Mouse (Mus musculus): ENCODE measurements around the gene Ppp1r14a.
A peak's percentile ranks its signal among the peaks of the same experiment; 100 is the strongest.

Ppp1r14a gene

GRCm38 (mm10) chr7:29279261-29279660 lies 9.8 kb upstream of the Ppp1r14a start:
- no peak for DNase-seq (ENCODE audit: extremely low spot score, low spot score)

GRCm38 (mm10) chr7:29279924-29280323 lies 9.2 kb upstream of the Ppp1r14a start:
- DNase-seq (ENCODE audit: extremely low spot score, low spot score) = no peak

- no peak for DNase-seq (ENCODE audit: extremely low spot score, low spot score)
Measured at GRCm38 (mm10) chr7:29280801-29281200, 8.3 kb upstream of the Ppp1r14a start.

- DNase-seq (ENCODE audit: extremely low spot score, low spot score) = peak; percentile 60
Measured at GRCm38 (mm10) chr7:29281201-29282073, 7.7 kb upstream of the Ppp1r14a start, which contains the start of gene Spint2. Gene Spint2, minus strand, starts transcription at chr7:29281912.

GRCm38 (mm10) chr7:29282074-29282554 lies 7.0 kb upstream of the Ppp1r14a start:
- no peak for DNase-seq (ENCODE audit: extremely low spot score, low spot score)

GRCm38 (mm10) chr7:29283876-29284275 lies 5.2 kb upstream of the Ppp1r14a start:
- DNase-seq (ENCODE audit: extremely low spot score, low spot score) = no peak

GRCm38 (mm10) chr7:29284523-29284922 lies 4.6 kb upstream of the Ppp1r14a start:
- DNase-seq (ENCODE audit: extremely low spot score, low spot score) = no peak

GRCm38 (mm10) chr7:29287481-29287880 lies 1.6 kb upstream of the Ppp1r14a start:
- DNase-seq (ENCODE audit: extremely low spot score, low spot score) = no peak

- DNase-seq (ENCODE audit: extremely low spot score, low spot score) = no peak
Measured at GRCm38 (mm10) chr7:29288079-29288478, 1.0 kb upstream of the Ppp1r14a start.

GRCm38 (mm10) chr7:29289856-29290255 lies 748 bp downstream of the Ppp1r14a start:
- DNase-seq (ENCODE audit: extremely low spot score, low spot score) = no peak

- DNase-seq (ENCODE audit: extremely low spot score, low spot score) = peak; percentile 46
Measured at GRCm38 (mm10) chr7:29290691-29291485, 1.8 kb downstream of the Ppp1r14a start.

- DNase-seq (ENCODE audit: extremely low spot score, low spot score) = peak; percentile 73
Measured at GRCm38 (mm10) chr7:29291616-29292457, 2.7 kb downstream of the Ppp1r14a start.

- no peak for DNase-seq (ENCODE audit: extremely low spot score, low spot score)
Measured at GRCm38 (mm10) chr7:29292458-29293098, 3.5 kb downstream of the Ppp1r14a start.

- DNase-seq (ENCODE audit: extremely low spot score, low spot score) = peak; percentile 64
Measured at GRCm38 (mm10) chr7:29293131-29294065, 4.3 kb downstream of the Ppp1r14a start.

GRCm38 (mm10) chr7:29294111-29294761 lies 5.1 kb downstream of the Ppp1r14a start:
- DNase-seq (ENCODE audit: extremely low spot score, low spot score) = no peak

- DNase-seq (ENCODE audit: extremely low spot score, low spot score) = no peak
Measured at GRCm38 (mm10) chr7:29295861-29296647, 6.9 kb downstream of the Ppp1r14a start.

GRCm38 (mm10) chr7:29296998-29297397 lies 7.9 kb downstream of the Ppp1r14a start:
- DNase-seq (ENCODE audit: extremely low spot score, low spot score) = peak; percentile 68

- peak; percentile 85 for DNase-seq (ENCODE audit: extremely low spot score, low spot score)
Measured at GRCm38 (mm10) chr7:29301127-29301566, 12.0 kb downstream of the Ppp1r14a start.

Measured in neural tube, embryonic 10.5 days (tissue).